Mouse (Mus musculus): Measurements from ENCODE around the gene Akap8.

Gene Akap8

DNA sequence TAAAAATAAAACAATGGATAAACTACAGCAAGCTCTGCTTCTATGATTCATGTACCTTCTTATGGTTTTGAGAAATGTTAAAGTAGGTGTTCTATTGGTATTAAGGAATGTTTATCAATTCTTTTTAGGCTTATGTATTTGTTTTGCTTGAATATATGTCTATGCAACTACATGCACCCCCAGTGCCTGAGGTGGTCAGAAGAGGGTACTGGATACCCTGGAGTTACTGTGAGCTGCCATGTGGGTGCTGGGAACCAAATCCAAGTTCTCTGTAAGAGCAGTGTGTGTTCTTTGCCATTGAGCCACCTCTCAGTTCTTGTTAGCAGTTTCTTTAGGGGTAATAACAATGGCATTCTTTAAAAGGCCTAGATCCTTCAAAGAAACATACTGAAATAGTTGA is 30.7 kb upstream of the Akap8 start:
- Histone ChIP-seq H3K4me1 (replicated peaks; ENCODE audit: low read depth, low read length) (peaks cover 79% of the 10 kb centered on the region), H3K27me3 (ENCODE audit: insufficient read depth, low read length) (no peaks in the 10 kb centered on the region), H3K36me3 (ENCODE audit: insufficient read depth, low read length) (peaks cover 41% of the 10 kb centered on the region), H3K9me3 (ENCODE audit: low read length) (no peaks in the 10 kb centered on the region), H3K4me3 (replicated peaks; ENCODE audit: low read length) (no peak overlapping the region; the same call in 1 of the 2 replicates)
- TF ChIP-seq CTCF (conservative IDR thresholded peaks at IDR 0.05; ENCODE audit: low read length) (no peak), POU5F1 (IDR thresholded peaks at IDR 0.05; ENCODE audit: borderline replicate concordance, low read length) (no peak), NANOG (IDR thresholded peaks at IDR 0.05; ENCODE audit: borderline replicate concordance, low read length) (no peak)

DNA sequence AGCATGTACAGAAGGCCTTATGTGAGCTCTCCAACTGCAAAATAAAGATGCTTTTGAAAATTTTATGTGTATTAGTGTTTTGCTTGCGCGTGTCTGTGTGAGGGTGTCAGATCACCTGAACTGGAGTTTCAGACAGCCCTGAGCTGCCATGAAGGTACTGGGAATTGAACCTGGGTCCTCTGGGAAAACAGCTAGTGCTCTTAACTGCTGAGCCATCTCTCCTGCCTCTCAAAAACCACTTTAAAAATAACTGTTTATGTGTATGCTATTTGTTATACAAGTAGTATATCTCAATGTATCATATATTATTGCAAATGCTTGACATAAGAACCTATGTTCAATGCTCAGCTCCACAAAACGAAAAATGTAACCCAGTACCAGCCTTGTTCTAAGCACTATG is 30.2 kb upstream of the Akap8 start:
- Histone ChIP-seq H3K4me1 (replicated peaks; ENCODE audit: low read depth, low read length) (peaks cover 75% of the 10 kb centered on the region), H3K4me3 (replicated peaks; ENCODE audit: low read length) (peak overlapping the region; percentile 99), H3K36me3 (ENCODE audit: insufficient read depth, low read length) (peaks cover 36% of the 10 kb centered on the region), H3K9me3 (ENCODE audit: low read length) (no peaks in the 10 kb centered on the region), H3K27me3 (ENCODE audit: insufficient read depth, low read length) (no peaks in the 10 kb centered on the region)
- TF ChIP-seq NANOG (IDR thresholded peaks at IDR 0.05; ENCODE audit: borderline replicate concordance, low read length), result no peak
- TF ChIP-seq POU5F1 (IDR thresholded peaks at IDR 0.05; ENCODE audit: borderline replicate concordance, low read length), result no peak
- TF ChIP-seq CTCF (conservative IDR thresholded peaks at IDR 0.05; ENCODE audit: low read length), result no peak

DNA sequence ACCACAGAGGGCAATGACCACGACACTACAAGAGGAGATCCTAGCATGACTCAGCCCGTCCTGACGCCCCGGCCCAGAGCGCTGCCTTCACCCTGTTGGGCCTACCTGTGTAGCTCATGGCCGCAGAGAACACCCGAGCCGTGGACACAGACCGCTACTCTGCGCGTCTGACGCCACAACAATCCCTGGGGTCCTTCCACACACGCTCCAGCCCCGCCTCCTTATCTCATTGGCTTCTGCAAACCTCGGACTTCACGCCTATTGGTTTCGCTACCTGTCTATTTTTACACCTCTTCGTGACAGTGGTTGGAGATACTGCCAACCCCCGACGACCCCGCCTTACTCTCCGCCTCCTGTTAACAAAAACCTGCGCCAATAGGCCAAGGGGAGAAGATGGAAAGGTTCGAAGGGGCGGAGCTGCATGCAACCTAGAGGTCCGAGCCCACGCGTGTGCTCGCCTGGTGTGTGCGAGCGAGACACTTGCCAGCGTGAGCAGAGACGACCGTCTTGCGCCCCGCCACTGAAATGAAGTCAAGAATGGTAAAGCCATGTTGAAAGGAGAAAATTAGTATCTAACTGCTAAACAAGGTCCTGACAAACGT is 29.4 kb upstream of the Akap8 start, which contains the start of gene Akap8l:
Akap8l (minus strand) TSS at position 226 of the 602 bp plus-strand sequence.
- H3K9me3 ChIP-seq (ENCODE audit: low read length), result no peaks in the 10 kb centered on the region
- TF ChIP-seq CTCF (conservative IDR thresholded peaks at IDR 0.05; ENCODE audit: low read length), result no peak
- H3K4me1 ChIP-seq (replicated peaks; ENCODE audit: low read depth, low read length), result peaks cover 70% of the 10 kb centered on the region
- H3K36me3 ChIP-seq (ENCODE audit: insufficient read depth, low read length), result peaks cover 28% of the 10 kb centered on the region
- no peaks in the 10 kb centered on the region for H3K27me3 ChIP-seq (ENCODE audit: insufficient read depth, low read length)
- peak within 1 kb of the TSS; percentile 99 for H3K4me3 ChIP-seq (replicated peaks; ENCODE audit: low read length)

DNA sequence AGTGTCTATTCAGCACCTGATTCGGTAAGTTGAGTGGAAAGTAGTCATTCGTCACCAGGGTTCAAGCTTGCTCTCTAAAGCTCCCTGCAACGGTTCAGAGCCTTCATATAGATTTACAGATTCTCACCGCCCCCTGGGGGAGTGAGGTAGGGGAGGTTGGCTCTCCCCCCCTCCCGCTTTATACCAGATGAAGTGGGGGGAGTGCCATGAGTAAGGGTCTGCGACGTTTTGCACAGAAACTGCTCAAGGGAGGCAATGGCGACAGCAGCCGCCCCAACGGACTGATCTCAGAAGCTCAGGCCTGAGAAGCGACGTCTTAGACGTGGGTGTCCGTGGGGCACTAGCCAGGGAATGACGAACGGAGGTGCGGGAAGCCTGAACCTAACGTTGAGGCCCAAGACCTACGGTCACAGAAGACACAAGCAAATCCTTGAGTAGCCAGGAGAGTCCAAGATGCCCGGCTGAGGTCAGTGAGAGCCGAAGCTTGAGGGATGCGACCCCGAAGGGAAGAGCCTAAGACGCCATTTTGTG is 28.9 kb upstream of the Akap8 start:
- TF ChIP-seq CTCF (conservative IDR thresholded peaks at IDR 0.05; ENCODE audit: low read length) (no peak), NANOG (IDR thresholded peaks at IDR 0.05; ENCODE audit: borderline replicate concordance, low read length) (no peak), POU5F1 (IDR thresholded peaks at IDR 0.05; ENCODE audit: borderline replicate concordance, low read length) (no peak)
- H3K9me3 ChIP-seq (ENCODE audit: low read length), result no peaks in the 10 kb centered on the region
- peaks cover 26% of the 10 kb centered on the region for H3K36me3 ChIP-seq (ENCODE audit: insufficient read depth, low read length)
- H3K4me1 ChIP-seq (replicated peaks; ENCODE audit: low read depth, low read length), result peaks cover 65% of the 10 kb centered on the region
- H3K4me3 ChIP-seq (replicated peaks; ENCODE audit: low read length), result peak overlapping the region; percentile 99
- no peaks in the 10 kb centered on the region for H3K27me3 ChIP-seq (ENCODE audit: insufficient read depth, low read length)

DNA sequence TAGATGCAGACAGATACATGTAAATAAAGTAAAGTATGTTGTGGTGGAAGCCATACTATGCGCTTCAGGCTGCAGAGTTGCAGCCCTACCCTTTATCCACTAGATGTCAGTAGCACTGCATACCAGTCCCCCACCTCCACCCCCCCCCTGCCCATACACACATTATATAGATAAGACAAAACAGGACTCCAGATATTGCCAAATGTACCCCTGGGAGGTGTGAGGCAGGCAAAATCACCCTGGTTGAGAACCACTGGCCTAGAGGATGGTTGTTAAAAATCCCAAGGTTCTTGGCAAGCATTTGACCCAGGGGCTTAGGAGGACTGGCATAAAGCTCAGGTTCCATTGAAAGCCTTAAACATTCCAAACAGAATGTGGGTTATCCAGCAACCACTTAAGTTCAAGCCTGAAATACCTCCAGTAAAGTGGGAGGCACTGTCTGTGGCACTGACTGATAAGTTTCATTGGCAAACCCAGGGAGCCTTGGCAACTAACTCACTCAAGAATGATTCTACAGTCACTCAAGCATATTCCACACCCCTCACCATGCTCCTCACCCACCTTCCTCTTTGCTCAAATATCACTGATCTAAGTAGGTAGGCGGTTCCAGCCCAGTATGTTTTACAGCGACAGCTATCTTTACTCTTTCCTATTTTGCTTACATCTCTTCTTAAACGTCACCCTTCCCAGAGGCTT is 28.1 kb upstream of the Akap8 start:
- no peak for TF ChIP-seq POU5F1 (IDR thresholded peaks at IDR 0.05; ENCODE audit: borderline replicate concordance, low read length)
- TF ChIP-seq CTCF (conservative IDR thresholded peaks at IDR 0.05; ENCODE audit: low read length), result peak; percentile 86
- H3K4me3 ChIP-seq (replicated peaks; ENCODE audit: low read length), result peak overlapping the region; percentile 99
- no peaks in the 10 kb centered on the region for H3K9me3 ChIP-seq (ENCODE audit: low read length)
- peaks cover 57% of the 10 kb centered on the region for H3K4me1 ChIP-seq (replicated peaks; ENCODE audit: low read depth, low read length)
- peaks cover 26% of the 10 kb centered on the region for H3K36me3 ChIP-seq (ENCODE audit: insufficient read depth, low read length)
- no peaks in the 10 kb centered on the region for H3K27me3 ChIP-seq (ENCODE audit: insufficient read depth, low read length)

DNA sequence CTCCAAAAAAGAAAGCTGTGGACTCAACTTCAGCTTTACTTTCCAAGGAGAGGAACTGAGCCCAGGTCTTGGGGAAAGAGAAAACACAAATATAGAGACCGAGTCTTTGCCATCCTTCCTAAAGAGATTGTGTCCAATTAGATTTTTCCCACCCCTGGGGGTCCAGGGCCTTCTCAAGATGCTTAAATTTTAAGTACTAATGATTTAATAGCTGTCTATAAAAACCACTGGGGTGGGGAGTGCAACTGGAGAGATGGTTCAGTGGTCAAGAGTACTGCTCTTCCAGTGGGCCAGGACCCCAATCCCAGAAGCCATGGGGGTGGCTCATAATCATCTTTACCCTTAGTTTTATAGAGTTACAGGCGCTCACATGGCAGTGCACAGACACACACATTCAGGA is 27.4 kb upstream of the Akap8 start:
- Histone ChIP-seq H3K4me1 (replicated peaks; ENCODE audit: low read depth, low read length) (peaks cover 50% of the 10 kb centered on the region), H3K27me3 (ENCODE audit: insufficient read depth, low read length) (no peaks in the 10 kb centered on the region), H3K4me3 (replicated peaks; ENCODE audit: low read length) (no peak overlapping the region), H3K36me3 (ENCODE audit: insufficient read depth, low read length) (peaks cover 26% of the 10 kb centered on the region), H3K9me3 (ENCODE audit: low read length) (no peaks in the 10 kb centered on the region)
- TF ChIP-seq POU5F1 (IDR thresholded peaks at IDR 0.05; ENCODE audit: borderline replicate concordance, low read length) (no peak), CTCF (conservative IDR thresholded peaks at IDR 0.05; ENCODE audit: low read length) (no peak), NANOG (IDR thresholded peaks at IDR 0.05; ENCODE audit: borderline replicate concordance, low read length) (no peak)

DNA sequence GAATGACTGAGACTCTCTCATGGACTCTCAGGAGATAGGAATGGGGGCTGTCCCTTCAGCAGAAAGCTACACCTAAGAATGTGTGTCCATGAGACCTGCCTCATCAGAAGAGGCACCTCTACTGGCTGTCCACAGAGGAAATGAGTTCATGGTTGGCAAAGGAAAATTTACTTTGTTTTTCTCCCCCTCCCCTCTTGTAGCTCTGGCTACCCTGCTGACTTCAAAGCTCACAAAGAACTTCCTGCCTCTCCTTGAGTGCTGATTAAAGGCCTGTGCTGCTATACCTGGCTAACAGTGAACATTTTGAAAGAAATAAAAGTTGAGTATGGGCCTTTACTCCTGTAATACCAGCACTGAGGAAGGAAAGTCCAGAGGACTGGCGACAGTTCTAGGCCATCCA is 20.1 kb upstream of the Akap8 start:
- Histone ChIP-seq H3K4me1 (replicated peaks; ENCODE audit: low read depth, low read length) (no peaks in the 10 kb centered on the region), H3K36me3 (ENCODE audit: insufficient read depth, low read length) (peaks cover 87% of the 10 kb centered on the region), H3K27me3 (ENCODE audit: insufficient read depth, low read length) (no peaks in the 10 kb centered on the region), H3K9me3 (ENCODE audit: low read length) (no peaks in the 10 kb centered on the region), H3K4me3 (replicated peaks; ENCODE audit: low read length) (no peak overlapping the region)
- TF ChIP-seq CTCF (conservative IDR thresholded peaks at IDR 0.05; ENCODE audit: low read length) (no peak), NANOG (IDR thresholded peaks at IDR 0.05; ENCODE audit: borderline replicate concordance, low read length) (no peak), POU5F1 (IDR thresholded peaks at IDR 0.05; ENCODE audit: borderline replicate concordance, low read length) (no peak)

DNA sequence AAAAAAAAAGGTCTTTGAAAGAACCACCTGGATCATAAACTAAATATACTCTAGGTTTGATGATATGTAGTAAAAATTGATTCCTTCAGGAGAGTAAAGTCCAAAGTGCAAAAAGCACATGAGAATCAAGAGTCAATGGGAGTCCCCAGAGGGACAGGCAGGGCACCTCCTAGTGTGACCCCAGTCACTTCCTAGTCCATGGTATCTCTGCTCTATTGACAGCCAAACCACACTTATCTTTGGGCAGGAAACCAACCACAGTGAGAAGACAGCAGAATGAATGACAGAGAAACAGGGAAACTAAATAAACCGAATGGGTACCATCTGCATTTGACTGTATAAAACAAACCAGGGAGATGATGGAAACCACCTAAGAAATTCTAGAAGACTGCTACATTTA is 19.1 kb upstream of the Akap8 start:
- no peak for TF ChIP-seq NANOG (IDR thresholded peaks at IDR 0.05; ENCODE audit: borderline replicate concordance, low read length)
- no peak for TF ChIP-seq CTCF (conservative IDR thresholded peaks at IDR 0.05; ENCODE audit: low read length)
- TF ChIP-seq POU5F1 (IDR thresholded peaks at IDR 0.05; ENCODE audit: borderline replicate concordance, low read length), result no peak
- H3K36me3 ChIP-seq (ENCODE audit: insufficient read depth, low read length), result peaks cover 95% of the 10 kb centered on the region
- no peak overlapping the region for H3K4me3 ChIP-seq (replicated peaks; ENCODE audit: low read length)
- H3K4me1 ChIP-seq (replicated peaks; ENCODE audit: low read depth, low read length), result peaks cover 7% of the 10 kb centered on the region
- no peaks in the 10 kb centered on the region for H3K27me3 ChIP-seq (ENCODE audit: insufficient read depth, low read length)
- H3K9me3 ChIP-seq (ENCODE audit: low read length), result no peaks in the 10 kb centered on the region

Measured in E14TG2a.4 (cell line).